Mouse (Mus musculus): Measurements from ENCODE around the gene Nmrk2.

Gene Nmrk2

GRCm38 (mm10) chr10:81162318-81162652 is 39.6 kb downstream of the Nmrk2 start:
- no peak for TF ChIP-seq GATA4 (IDR thresholded peaks at IDR 0.05; ENCODE audit: insufficient replicate concordance, low read length)

DNA sequence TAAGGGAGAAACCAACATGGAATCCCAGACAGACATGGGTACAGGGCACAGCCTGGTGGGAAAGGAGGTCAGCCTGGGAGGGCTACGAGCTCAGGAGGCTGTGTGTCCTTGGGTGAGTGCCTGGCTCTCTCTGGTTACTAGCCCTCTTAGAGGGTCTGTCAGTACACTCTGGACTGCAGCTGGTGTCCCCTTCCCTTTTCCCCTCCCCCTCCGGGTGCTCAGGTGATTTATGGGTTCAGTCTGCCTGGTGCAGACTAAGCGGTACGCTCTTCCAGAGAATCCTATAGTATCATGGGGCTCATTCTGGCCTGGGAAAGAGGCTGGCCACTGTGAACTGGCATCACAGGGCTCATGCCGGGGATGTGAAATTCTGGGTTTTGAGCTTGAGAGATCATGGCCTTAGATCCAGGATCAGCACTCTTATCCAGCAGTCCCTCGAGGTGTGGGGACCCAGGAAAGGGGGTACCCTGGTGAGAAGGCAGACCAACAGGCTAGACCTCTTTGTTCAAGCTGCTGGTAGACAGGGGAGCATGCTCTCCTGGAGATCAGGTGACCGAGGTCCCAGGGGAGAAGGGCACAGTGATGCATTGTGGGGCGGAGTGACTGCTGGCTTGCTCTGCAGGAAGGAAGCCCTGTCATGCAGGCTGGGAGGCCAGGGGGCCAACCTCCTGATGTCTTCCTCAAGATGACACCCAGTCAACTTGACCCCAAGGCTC is 40.1 kb downstream of the Nmrk2 start:
- no peak for TF ChIP-seq GATA4 (IDR thresholded peaks at IDR 0.05; ENCODE audit: insufficient replicate concordance, low read length)

- no peak for TF ChIP-seq GATA4 (IDR thresholded peaks at IDR 0.05; ENCODE audit: insufficient replicate concordance, low read length)
Measured at GRCm38 (mm10) chr10:81154736-81155135, 47.1 kb downstream of the Nmrk2 start.

- TF ChIP-seq GATA4 (IDR thresholded peaks at IDR 0.05; ENCODE audit: insufficient replicate concordance, low read length), result no peak
Measured at GRCm38 (mm10) chr10:81154313-81154712, 47.5 kb downstream of the Nmrk2 start.

GRCm38 (mm10) chr10:81152609-81153008 is 49.2 kb downstream of the Nmrk2 start:
- no peak for TF ChIP-seq GATA4 (IDR thresholded peaks at IDR 0.05; ENCODE audit: insufficient replicate concordance, low read length)

- TF ChIP-seq GATA4 (IDR thresholded peaks at IDR 0.05; ENCODE audit: insufficient replicate concordance, low read length), result no peak
Measured at GRCm38 (mm10) chr10:81151261-81151660, 50.6 kb downstream of the Nmrk2 start.
